Mouse (Mus musculus) kidney, embryonic 14.5 days (tissue): ENCODE data around the gene Kif6. TPM values are rescaled to one million over a fixed set of nuclear protein-coding genes. Genes with fewer than 3 reads are reported as not detected.

ENCODE experiments used
- ATAC-seq: fragments of 200-750 bp; cut with Nextera tagmentation; 2 replicates; pipeline ENCODE4 v1.8.0; 2017; ENCODE audit warnings: moderate number of reproducible peaks, mild to moderate bottlenecking, moderate TSS enrichment, moderate library complexity; ENCODE audit not compliant: low FRiP score, low TSS enrichment
- H3K27ac ChIP-seq: fragments of 300-500 bp; sonication (generic); 2 replicates; pipeline ENCODE4 v1.5.1; 2014; ENCODE audit warnings: low read depth, mild to moderate bottlenecking, low read length, moderate library complexity, mixed read lengths
- H3K27me3 ChIP-seq: fragments of 300-500 bp; sonication (generic); 2 replicates; pipeline ENCODE4 v1.6.1; 2014; ENCODE audit warnings: mild to moderate bottlenecking, low read length; ENCODE audit not compliant: control insufficient read depth, insufficient read depth
- H3K36me3 ChIP-seq: fragments of 300-500 bp; sonication (generic); 2 replicates; pipeline ENCODE4 v1.6.1; 2014; ENCODE audit warnings: low read length, mixed read lengths; ENCODE audit not compliant: control insufficient read depth, insufficient read depth
- H3K4me1 ChIP-seq: fragments of 300-500 bp; sonication (generic); 2 replicates; pipeline ENCODE4 v1.6.1; 2014; ENCODE audit warnings: low read length, mixed read lengths; ENCODE audit not compliant: control insufficient read depth, insufficient read depth
- H3K4me2 ChIP-seq: fragments of 300-500 bp; sonication (generic); replicated peaks from 2 replicates; pipeline ENCODE4 v1.6.1; 2014; ENCODE audit warnings: low read depth, mild to moderate bottlenecking, low read length
- H3K4me3 ChIP-seq: fragments of 300-500 bp; sonication (generic); 2 replicates; pipeline ENCODE4 v1.5.1; 2014; ENCODE audit warnings: mild to moderate bottlenecking, low read length
- H3K9ac ChIP-seq: fragments of 300-500 bp; sonication (generic); 2 replicates; pipeline ENCODE4 v1.6.1; 2014; ENCODE audit warnings: low read depth, mild to moderate bottlenecking, low read length, moderate library complexity
- H3K9me3 ChIP-seq: fragments of 300-500 bp; sonication (generic); 2 replicates; pipeline ENCODE4 v1.6.1; 2016; ENCODE audit warnings: low read length; ENCODE audit not compliant: control insufficient read depth
- WGBS: fragments of 180-500 bp; shearing (Covaris S2); extraction: QIAGEN DNeasy Blood & Tissue Kit; methylation state at CpG from one replicate; pipeline ENCODE4 v1.1.7; 2014; 5-methylcytosine and 5-hydroxymethylcytosine counted together
- polyA plus RNA-seq: library from polyadenylated mRNA; unstranded; fragments of >200 nt; fragmentation: Nextera tagmentation; extraction: Ambion mirVana; gene quantifications from 2 replicates; pipeline ENCODE4 v1.2.1, GENCODE M21; 2014

Gene Kif6
- polyA plus RNA-seq, 1 experiment from 2014 or later: 2.0 TPM

DNA sequence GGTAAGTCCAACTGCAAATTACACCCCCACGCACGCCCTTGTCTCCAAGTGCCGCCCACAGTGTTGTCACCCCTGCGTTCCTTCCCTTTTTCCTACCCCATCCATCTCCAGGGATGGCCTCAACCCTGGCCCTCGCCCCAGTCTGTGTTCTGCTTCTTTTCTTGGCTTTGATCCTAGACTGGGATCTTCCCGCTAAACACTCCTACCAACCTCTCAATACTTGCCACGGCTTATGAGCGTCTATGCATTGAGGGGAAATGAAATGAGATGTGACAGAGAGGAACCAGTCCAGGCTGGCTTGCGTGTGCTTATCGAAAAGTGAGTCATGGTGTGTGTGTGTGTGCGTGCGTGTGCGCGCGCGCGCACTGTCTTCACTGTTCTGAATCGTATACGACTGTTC is 141.9 kb downstream of the Kif6 start:
- Histone ChIP-seq H3K9ac (no peak overlapping the region), H3K4me2 (no peak overlapping the region), H3K27me3 (no peaks in the 10 kb centered on the region), H3K9me3 (no peaks in the 10 kb centered on the region), H3K36me3 (no peaks in the 10 kb centered on the region), H3K4me3 (no peak overlapping the region), H3K27ac (no peak overlapping the region), H3K4me1 (0 out of 2 replicates have a peak, but pooled peaks cover 3% of the 10 kb centered on the region)
- WGBS: 79% methylated on average over 19 of the region's 19 CpGs
- ATAC-seq: peak; percentile 39; the same call in 1 of the 2 replicates

DNA sequence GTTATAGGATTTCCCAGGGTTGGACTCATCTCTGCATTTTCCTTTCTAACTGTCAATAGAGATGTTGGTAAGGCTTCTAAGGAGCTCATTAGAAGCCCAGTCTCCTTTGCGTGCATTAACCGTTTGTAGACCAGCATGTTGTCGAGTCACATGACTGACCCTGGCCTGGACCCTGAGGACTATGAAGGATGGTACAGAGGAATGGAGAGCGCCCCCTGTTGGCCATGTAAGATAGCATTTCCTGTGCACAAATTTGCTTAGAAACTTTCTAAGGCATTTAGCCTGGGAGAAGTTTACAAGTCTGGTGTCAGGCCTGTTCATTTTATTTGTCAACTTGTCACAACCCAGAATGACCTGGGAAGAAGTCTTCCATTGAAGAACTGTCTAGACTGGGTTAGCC is 144.1 kb downstream of the Kif6 start:
- no peak overlapping the region for H3K9ac ChIP-seq
- no peaks in the 10 kb centered on the region for H3K36me3 ChIP-seq
- no peaks in the 10 kb centered on the region for H3K27me3 ChIP-seq
- H3K4me3 ChIP-seq: no peak overlapping the region
- 87% methylated on average over 4 of the region's 4 CpGs for WGBS
- ATAC-seq: no peak
- H3K9me3 ChIP-seq: 0 out of 2 replicates have a peak, but pooled peaks cover 3% of the 10 kb centered on the region
- no peak overlapping the region for H3K27ac ChIP-seq
- no peak overlapping the region for H3K4me2 ChIP-seq
- H3K4me1 ChIP-seq: 0 out of 2 replicates have a peak, but pooled peaks cover 3% of the 10 kb centered on the region

DNA sequence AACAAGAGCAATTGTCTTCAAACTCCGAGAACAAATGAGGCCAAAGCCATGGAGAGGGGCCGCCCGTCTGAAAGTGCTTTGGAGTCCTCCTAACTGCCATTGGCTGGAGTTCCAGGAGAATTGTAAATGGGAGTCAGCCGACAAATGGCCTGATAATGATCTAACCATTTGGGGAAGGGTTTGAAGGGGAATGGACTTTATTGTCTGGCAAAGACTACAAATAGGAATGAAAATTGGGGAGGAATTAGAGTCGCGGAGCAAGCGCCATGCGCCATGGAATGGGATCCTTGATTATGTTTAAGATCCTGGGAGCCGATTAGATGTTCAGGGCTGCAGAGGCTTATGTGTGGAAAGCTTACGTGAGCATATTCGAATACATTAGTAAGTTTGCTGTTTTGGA is 146.3 kb downstream of the Kif6 start:
- Histone ChIP-seq H3K4me2 (peak overlapping the region; percentile 2; the same call in 1 of the 2 replicates), H3K27me3 (no peaks in the 10 kb centered on the region), H3K4me1 (0 out of 2 replicates have a peak, but pooled peaks cover 3% of the 10 kb centered on the region), H3K36me3 (no peaks in the 10 kb centered on the region), H3K9ac (no peak overlapping the region), H3K9me3 (0 out of 2 replicates have a peak, but pooled peaks cover 3% of the 10 kb centered on the region), H3K27ac (no peak overlapping the region), H3K4me3 (no peak overlapping the region)
- ATAC-seq: no peak
- WGBS: 49% methylated on average over 11 of the region's 11 CpGs

DNA sequence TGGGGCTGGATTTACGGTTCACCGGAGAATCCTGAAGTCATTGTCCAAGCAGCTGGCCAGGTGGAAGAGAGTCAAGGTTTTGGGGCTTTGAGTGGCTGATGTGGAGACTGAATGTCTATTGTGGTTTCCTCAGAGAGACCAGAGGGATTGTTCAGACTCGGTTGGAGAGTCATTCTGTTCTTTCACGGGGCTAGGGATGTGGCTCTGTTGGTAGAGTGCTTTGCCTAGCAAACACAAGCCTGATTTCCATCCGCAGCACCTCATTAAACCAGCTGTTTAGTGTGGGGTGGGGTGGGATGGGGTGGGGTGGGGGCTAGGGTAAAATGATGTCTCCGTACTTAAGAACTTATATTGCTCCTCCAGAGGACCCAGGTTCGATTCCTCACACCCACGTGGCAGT is 146.9 kb downstream of the Kif6 start:
- no peak overlapping the region for H3K27ac ChIP-seq
- ATAC-seq: no peak

DNA sequence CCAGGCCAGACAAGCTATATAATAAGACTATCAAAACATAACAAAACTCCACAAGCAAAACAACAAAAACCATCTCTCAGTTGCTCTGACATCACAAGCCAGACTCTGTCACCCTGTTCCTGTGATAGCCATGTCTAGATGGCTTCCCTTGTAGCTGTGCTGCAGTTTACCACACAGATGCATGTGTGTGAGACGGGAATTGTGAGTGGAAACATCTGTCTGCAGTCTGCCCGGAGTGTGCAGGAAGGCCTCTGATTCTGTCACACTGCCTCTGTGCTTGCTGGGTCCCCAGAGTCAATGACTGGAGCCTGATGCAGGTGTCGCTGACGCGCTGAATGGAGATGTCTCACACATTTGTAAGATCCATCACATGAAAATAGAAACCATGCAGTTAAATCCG is 150.0 kb downstream of the Kif6 start:
- no peak for ATAC-seq
- H3K27me3 ChIP-seq: no peaks in the 10 kb centered on the region
- H3K9me3 ChIP-seq: 0 out of 2 replicates have a peak, but pooled peaks cover 3% of the 10 kb centered on the region
- WGBS: 68% methylated on average over 6 of the region's 6 CpGs
- H3K4me2 ChIP-seq: no peak overlapping the region
- no peaks in the 10 kb centered on the region for H3K36me3 ChIP-seq
- H3K9ac ChIP-seq: no peak overlapping the region
- no peak overlapping the region for H3K27ac ChIP-seq
- no peaks in the 10 kb centered on the region for H3K4me1 ChIP-seq
- no peak overlapping the region for H3K4me3 ChIP-seq

More for the DNA sequence above, 146.9 kb downstream of the Kif6 start:
- H3K4me2 ChIP-seq: no peak overlapping the region
- H3K4me1 ChIP-seq: 0 out of 2 replicates have a peak, but pooled peaks cover 1% of the 10 kb centered on the region
- H3K36me3 ChIP-seq: no peaks in the 10 kb centered on the region
- 0 out of 2 replicates have a peak, but pooled peaks cover 3% of the 10 kb centered on the region for H3K9me3 ChIP-seq
- 60% methylated on average over 8 of the region's 8 CpGs for WGBS
- H3K4me3 ChIP-seq: no peak overlapping the region
- H3K27me3 ChIP-seq: no peaks in the 10 kb centered on the region
- H3K9ac ChIP-seq: no peak overlapping the region

DNA sequence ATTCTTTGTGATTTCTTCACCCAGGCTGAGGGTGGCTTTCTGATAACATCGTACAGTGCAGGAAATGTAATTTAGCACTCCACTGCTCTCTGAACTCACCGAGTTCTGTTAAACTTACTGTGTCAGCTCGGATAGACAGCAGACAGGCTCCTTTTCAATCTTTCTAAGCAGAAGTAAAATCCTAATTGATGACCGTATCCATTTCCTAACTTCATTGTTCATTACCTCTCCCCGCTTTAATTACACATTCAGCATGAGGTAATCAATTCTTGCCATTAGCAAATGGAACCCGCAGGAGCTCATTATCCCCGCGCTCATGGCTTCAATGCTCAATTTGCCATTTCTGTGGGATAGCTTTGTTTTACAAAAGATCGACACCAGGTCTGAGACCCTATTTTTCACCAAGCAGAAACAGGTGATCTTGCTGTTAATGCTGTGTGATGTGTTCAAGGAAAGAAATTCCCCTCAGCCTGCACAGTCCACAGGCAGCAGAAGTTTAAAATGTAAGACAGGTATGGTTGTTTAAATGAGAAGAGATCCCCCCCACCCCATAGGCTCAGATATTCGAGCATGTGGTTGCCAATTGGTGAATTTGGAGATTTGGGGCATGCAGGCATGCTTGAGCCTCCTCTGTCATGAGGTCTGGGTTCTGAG is 152.9 kb downstream of the Kif6 start:
- no peaks in the 10 kb centered on the region for H3K4me1 ChIP-seq
- H3K4me3 ChIP-seq: no peak overlapping the region
- no peaks in the 10 kb centered on the region for H3K27me3 ChIP-seq
- 0 out of 2 replicates have a peak, but pooled peaks cover 3% of the 10 kb centered on the region for H3K9me3 ChIP-seq
- no peak overlapping the region for H3K9ac ChIP-seq
- no peaks in the 10 kb centered on the region for H3K36me3 ChIP-seq
- ATAC-seq: no peak
- no peak overlapping the region for H3K27ac ChIP-seq
- no peak overlapping the region for H3K4me2 ChIP-seq
- WGBS: 41% methylated on average over 10 of the region's 10 CpGs

DNA sequence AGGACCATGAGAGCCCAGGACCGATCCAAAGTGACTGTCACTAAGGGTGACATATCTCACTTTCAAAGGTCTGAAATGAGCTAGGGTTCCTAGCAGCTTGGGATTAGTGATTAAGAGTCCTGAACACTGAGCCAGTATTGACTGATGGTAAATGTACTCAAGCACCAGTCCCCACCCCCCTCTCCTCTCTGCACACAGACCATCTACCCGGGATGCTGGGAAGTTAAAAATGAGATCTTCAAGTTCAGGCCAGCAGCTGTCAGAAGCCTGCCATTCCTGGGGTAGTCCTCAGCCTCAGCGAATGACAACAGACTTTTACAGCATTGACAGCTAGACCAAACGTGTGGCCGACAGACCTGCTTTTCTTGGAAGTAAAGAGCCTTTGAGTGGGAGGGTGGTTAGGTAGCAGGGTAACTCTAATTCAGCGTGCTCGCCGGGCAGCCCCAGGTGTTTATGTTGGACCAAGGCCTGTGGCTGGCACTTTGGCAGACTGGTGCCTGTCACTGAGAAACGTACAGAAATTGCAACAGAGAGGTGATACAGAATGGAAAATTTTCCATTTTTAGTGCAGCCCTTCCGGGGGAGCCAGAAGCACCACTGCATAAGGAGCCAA is 156.9 kb downstream of the Kif6 start:
- Histone ChIP-seq H3K4me1 (no peaks in the 10 kb centered on the region; the same call in 1 of the 2 replicates), H3K27ac (no peak overlapping the region), H3K9me3 (no peaks in the 10 kb centered on the region), H3K4me2 (no peak overlapping the region), H3K4me3 (no peak overlapping the region), H3K9ac (no peak overlapping the region), H3K36me3 (no peaks in the 10 kb centered on the region), H3K27me3 (no peaks in the 10 kb centered on the region)
- no peak for ATAC-seq
- 50% methylated on average over 10 of the region's 10 CpGs for WGBS

DNA sequence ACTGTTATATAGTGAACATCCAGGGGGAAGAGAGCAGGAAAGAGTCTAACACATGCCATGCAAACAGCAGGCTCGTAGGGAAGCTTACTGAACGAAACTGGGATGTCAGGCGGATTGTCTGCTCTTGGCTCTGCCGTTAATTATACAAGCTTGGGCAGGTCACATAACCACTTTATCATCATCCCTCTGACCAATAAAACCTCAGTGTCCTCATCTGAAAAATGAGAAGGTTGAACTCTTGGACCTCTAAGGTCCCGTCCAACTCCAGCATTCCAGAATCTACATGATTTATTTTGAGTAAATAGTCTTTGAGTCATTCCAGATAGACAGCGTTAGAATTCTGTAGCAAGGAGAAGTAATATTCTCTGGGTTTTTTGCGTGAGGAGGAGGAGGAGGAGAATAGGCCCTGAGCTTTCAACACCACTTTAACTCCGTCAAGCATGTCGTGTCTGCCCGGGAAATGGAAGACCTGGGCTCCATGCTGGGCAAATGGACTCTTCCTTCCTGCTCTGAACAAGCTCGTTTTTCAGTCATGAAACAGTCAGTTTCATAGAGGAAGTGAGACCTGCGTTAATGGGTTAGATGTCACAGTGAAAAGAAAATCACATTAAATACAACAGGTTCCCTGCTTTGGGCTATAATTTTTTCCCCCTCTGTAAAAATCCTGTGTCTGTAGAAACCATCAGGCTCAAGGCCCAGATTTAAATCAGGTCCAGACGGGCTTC is 162.3 kb downstream of the Kif6 start:
- H3K9me3 ChIP-seq: no peaks in the 10 kb centered on the region
- H3K27ac ChIP-seq: no peak overlapping the region
- 18% methylated on average over 13 of the region's 13 CpGs for WGBS
- no peaks in the 10 kb centered on the region for H3K27me3 ChIP-seq
- H3K36me3 ChIP-seq: no peaks in the 10 kb centered on the region
- no peak overlapping the region for H3K9ac ChIP-seq
- H3K4me3 ChIP-seq: no peak overlapping the region
- ATAC-seq: peak; percentile 80
- no peak overlapping the region for H3K4me2 ChIP-seq
- H3K4me1 ChIP-seq: no peaks in the 10 kb centered on the region; the same call in 1 of the 2 replicates
